Comparison of ENCODE assay signal across 18 mouse cellular contexts in genomic region chr14:25499526-25499925, GRCm38 (mm10). TPM values are rescaled to one million over a fixed set of nuclear protein-coding genes. Genes with fewer than 3 reads are reported as not detected.
DNase-seq lines count a peak whose midpoint lies in the region; ATAC-seq and TF ChIP-seq lines count a peak whose summit lies in the region.
"Had no signal": no experiment of that assay in that cellular context is flagged by ENCODE, and none has a peak within 500 bp of the region (broad histone marks: within the 10 kb centered on the region; RNA-seq: fewer than 3 reads in every experiment).

No protein-coding gene starts in this region.

- no peak overlapping the region for H3K9ac ChIP-seq in forebrain, embryonic 12.5 days
- no peak overlapping the region for H3K9ac ChIP-seq in forebrain, embryonic 15.5 days (replicated peaks)
- no peak overlapping the region for H3K9ac ChIP-seq in hindbrain, embryonic 12.5 days
- H3K9ac ChIP-seq in hindbrain, postnatal 0 days (replicated peaks; ENCODE audit: low read length): no peak overlapping the region
- H3K9ac ChIP-seq in neural tube, embryonic 13.5 days: 0 out of 2 replicates have a peak overlapping the region, but pooled peaks have one; percentile 17
- H3K9ac ChIP-seq: embryonic facial prominence, embryonic 15.5 days; liver, embryonic 13.5 days; lung, embryonic 15.5 days had no signal

- H3K4me2 ChIP-seq in forebrain, embryonic 12.5 days: no peak overlapping the region
- no peak overlapping the region for H3K4me2 ChIP-seq in forebrain, embryonic 15.5 days (replicated peaks)
- H3K4me2 ChIP-seq in hindbrain, embryonic 12.5 days (replicated peaks): no peak overlapping the region
- no peak overlapping the region for H3K4me2 ChIP-seq in hindbrain, postnatal 0 days (ENCODE audit: low read depth, low read length)
- no peak overlapping the region for H3K4me2 ChIP-seq in neural tube, embryonic 13.5 days
- H3K4me2 ChIP-seq: embryonic facial prominence, embryonic 15.5 days; liver, embryonic 13.5 days; lung, embryonic 15.5 days had no signal

- H3K27ac ChIP-seq in forebrain, embryonic 12.5 days: 0 out of 2 replicates have a peak overlapping the region, but pooled peaks have one; percentile 36
- no peak overlapping the region for H3K27ac ChIP-seq in forebrain, embryonic 15.5 days (replicated peaks)
- peak overlapping the region; percentile 74 for H3K27ac ChIP-seq in hindbrain, embryonic 12.5 days
- H3K27ac ChIP-seq in hindbrain, postnatal 0 days: no peak overlapping the region
- H3K27ac ChIP-seq in neural tube, embryonic 13.5 days (replicated peaks): peak overlapping the region; percentile 89
- H3K27ac ChIP-seq: layer of hippocampus, adult 2 months; liver, embryonic 13.5 days; lung, embryonic 15.5 days had no signal

- peaks cover 26% of the 10 kb centered on the region for H3K36me3 ChIP-seq in forebrain, embryonic 12.5 days (replicated peaks)
- peaks cover 13% of the 10 kb centered on the region for H3K36me3 ChIP-seq in forebrain, embryonic 15.5 days
- H3K36me3 ChIP-seq in hindbrain, embryonic 12.5 days: peaks cover 19% of the 10 kb centered on the region
- no peaks in the 10 kb centered on the region for H3K36me3 ChIP-seq in hindbrain, postnatal 0 days (ENCODE audit: insufficient read depth, low read length)
- peaks cover 21% of the 10 kb centered on the region for H3K36me3 ChIP-seq in neural tube, embryonic 13.5 days

- no peak overlapping the region for H3K4me3 ChIP-seq in forebrain, embryonic 12.5 days (replicated peaks)
- H3K4me3 ChIP-seq in forebrain, embryonic 15.5 days: no peak overlapping the region
- no peak overlapping the region for H3K4me3 ChIP-seq in hindbrain, embryonic 12.5 days
- no peak overlapping the region for H3K4me3 ChIP-seq in hindbrain, postnatal 0 days (ENCODE audit: low read length)
- no peak overlapping the region for H3K4me3 ChIP-seq in neural tube, embryonic 13.5 days
- H3K4me3 ChIP-seq: embryonic facial prominence, embryonic 15.5 days; layer of hippocampus, adult 2 months; liver, embryonic 13.5 days; lung, embryonic 15.5 days had no signal

- ATAC-seq in forebrain, embryonic 12.5 days (ENCODE audit: low FRiP score): no peak
- no peak for ATAC-seq in forebrain, embryonic 15.5 days (replicated peaks)
- no peak for ATAC-seq in hindbrain, embryonic 12.5 days (ENCODE audit: low FRiP score)
- ATAC-seq in hindbrain, postnatal 0 days: no peak
- no peak for ATAC-seq in neural tube, embryonic 13.5 days (ENCODE audit: low read depth)
- no peak for ATAC-seq in megakaryocyte, adult 5-6 weeks (ENCODE audit: poor library complexity, severe bottlenecking)
- ATAC-seq: forebrain, embryonic 14.5 days had no signal

- 81% methylated on average over 3 of the region's 3 CpGs for WGBS in forebrain, embryonic 12.5 days
- WGBS in forebrain, embryonic 15.5 days: 81% methylated on average over 3 of the region's 3 CpGs
- WGBS in hindbrain, embryonic 12.5 days: 69% methylated on average over 3 of the region's 3 CpGs
- 73% methylated on average over 3 of the region's 3 CpGs for WGBS in hindbrain, postnatal 0 days
- WGBS in neural tube, embryonic 13.5 days: 76% methylated on average over 3 of the region's 3 CpGs

- H3K27me3 ChIP-seq in forebrain, embryonic 12.5 days: no peaks in the 10 kb centered on the region
- H3K27me3 ChIP-seq in forebrain, embryonic 15.5 days: no peaks in the 10 kb centered on the region
- no peaks in the 10 kb centered on the region for H3K27me3 ChIP-seq in hindbrain, embryonic 12.5 days
- no peaks in the 10 kb centered on the region for H3K27me3 ChIP-seq in hindbrain, postnatal 0 days (ENCODE audit: insufficient read depth, low read length)
- H3K27me3 ChIP-seq in neural tube, embryonic 13.5 days: no peaks in the 10 kb centered on the region
- H3K27me3 ChIP-seq: embryonic facial prominence, embryonic 15.5 days; liver, embryonic 13.5 days; lung, embryonic 15.5 days had no signal

- TF ChIP-seq CTCF in hindbrain, postnatal 0 days (IDR thresholded peaks at IDR 0.05; ENCODE audit: low read depth): no peak

- H3K4me1 ChIP-seq in forebrain, embryonic 12.5 days: peaks cover 72% of the 10 kb centered on the region
- H3K4me1 ChIP-seq in forebrain, embryonic 15.5 days: peaks cover 71% of the 10 kb centered on the region
- peaks cover 73% of the 10 kb centered on the region for H3K4me1 ChIP-seq in hindbrain, embryonic 12.5 days
- peaks cover 67% of the 10 kb centered on the region for H3K4me1 ChIP-seq in hindbrain, postnatal 0 days (ENCODE audit: insufficient read depth, low read length)
- H3K4me1 ChIP-seq in neural tube, embryonic 13.5 days (replicated peaks): peaks cover 79% of the 10 kb centered on the region

- DNase-seq in hindbrain, postnatal 0 days (ENCODE audit: low spot score): no peak
- DNase-seq in neural tube, embryonic 10.5 days (ENCODE audit: extremely low spot score, low spot score): no peak
- DNase-seq in lung, postnatal 4 days: no peak
- DNase-seq: embryo, embryonic 11 days; heart, postnatal 14 days; kidney, postnatal 10 days; liver, embryonic 13.5 days; right cerebral cortex, adult 18-20 months; thymus, postnatal 14 days had no signal

- no peaks in the 10 kb centered on the region for H3K9me3 ChIP-seq in forebrain, embryonic 12.5 days
- H3K9me3 ChIP-seq in forebrain, embryonic 15.5 days: no peaks in the 10 kb centered on the region
- H3K9me3 ChIP-seq in hindbrain, embryonic 12.5 days (replicated peaks): no peaks in the 10 kb centered on the region
- H3K9me3 ChIP-seq in hindbrain, postnatal 0 days (ENCODE audit: low read length): no peaks in the 10 kb centered on the region
- H3K9me3 ChIP-seq in neural tube, embryonic 13.5 days: no peaks in the 10 kb centered on the region
- H3K9me3 ChIP-seq: embryonic facial prominence, embryonic 15.5 days; liver, embryonic 13.5 days; lung, embryonic 15.5 days had no signal

RNA-seq across cellular contexts. Expression of gene Zmiz1, which starts 40.5 kb away (rescaled TPM):
- polyA plus RNA-seq in forebrain, embryonic 12.5 days (2016; fragmentation: Nextera tagmentation; extraction: Ambion mirVana): 64.1 and 68.3 TPM in 2 replicates
- polyA plus RNA-seq in forebrain, embryonic 15.5 days (2015; fragmentation: Nextera tagmentation; extraction: Ambion mirVana): 57.5 and 63.9 TPM in 2 replicates
- 66.5 and 69.4 TPM in 2 replicates for polyA plus RNA-seq in hindbrain, embryonic 12.5 days (2016; fragmentation: Nextera tagmentation; extraction: Ambion mirVana)
- total RNA-seq in hindbrain, postnatal 0 days (2014; rRNA removed): 129 and 135 TPM in 2 replicates
- 41.9 and 50.6 TPM in 2 replicates for polyA plus RNA-seq in hindbrain, postnatal 0 days (2015; fragmentation: Nextera tagmentation; extraction: Ambion mirVana)
- polyA plus RNA-seq in neural tube, embryonic 13.5 days (2015; fragmentation: Nextera tagmentation; extraction: Ambion mirVana): 57.2 and 66.2 TPM in 2 replicates
- 88.9 and 90.1 TPM in 2 replicates for total RNA-seq in megakaryocyte, adult 5-6 weeks (2015)
- 11.4 and 15.6 TPM in 2 replicates for total RNA-seq in megakaryocyte, adult 5-6 weeks (2017)

Comparison
In these comparisons a context has a peak if more than half of its experiments do, and no peak if none do; other contexts are left out.
1. H3K27ac ChIP-seq: peak in forebrain, embryonic 12.5 days (single experiment), hindbrain, embryonic 12.5 days (single experiment) and neural tube, embryonic 13.5 days (single experiment); none in forebrain, embryonic 15.5 days (single experiment) and hindbrain, postnatal 0 days (single experiment).